Mouse (Mus musculus) urinary bladder, postnatal 25 days (tissue): ENCODE data around the gene Mrgprh.

Source experiments
- DNase-seq: peaks from one replicate; pipeline ENCODE4 v3.0.0; 2022; ENCODE audit warnings: low spot score

Gene Mrgprh

GRCm38 (mm10) chr17:12875734-12876133 lies at the start of gene Mrgprh:
Gene Mrgprh (plus strand): TSS chr17:12876034.
- DNase-seq, result no peak

DNA sequence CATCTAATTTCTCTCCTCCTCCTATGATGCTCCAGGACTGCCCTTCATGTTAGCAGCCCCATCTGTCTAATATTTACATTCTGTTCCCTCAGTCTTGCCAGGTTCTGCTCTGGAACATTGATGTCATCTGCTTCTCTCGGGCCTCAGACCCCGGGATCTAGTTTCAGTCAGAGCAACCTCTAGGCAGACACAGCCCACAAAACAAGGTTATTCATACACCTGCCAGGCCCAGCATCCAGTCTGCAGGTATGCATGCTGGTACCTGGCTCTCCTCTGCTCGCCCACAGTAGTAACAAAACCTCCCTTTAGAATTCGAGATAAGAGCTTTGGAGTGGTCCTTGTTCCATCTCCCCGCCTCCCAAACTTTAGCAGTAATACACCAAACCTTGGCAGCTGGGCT lies 45.5 kb upstream of the Mrgprh start:
- DNase-seq, result no peak

GRCm38 (mm10) chr17:12832231-12832630 lies 43.6 kb upstream of the Mrgprh start:
- peak; percentile 38 for DNase-seq

- no peak for DNase-seq
Observed at GRCm38 (mm10) chr17:12832657-12833056, 43.2 kb upstream of the Mrgprh start.

GRCm38 (mm10) chr17:12834317-12834716 lies 41.5 kb upstream of the Mrgprh start:
- no peak for DNase-seq

- DNase-seq, result no peak
Observed at GRCm38 (mm10) chr17:12834826-12835225, 41.0 kb upstream of the Mrgprh start.

DNA sequence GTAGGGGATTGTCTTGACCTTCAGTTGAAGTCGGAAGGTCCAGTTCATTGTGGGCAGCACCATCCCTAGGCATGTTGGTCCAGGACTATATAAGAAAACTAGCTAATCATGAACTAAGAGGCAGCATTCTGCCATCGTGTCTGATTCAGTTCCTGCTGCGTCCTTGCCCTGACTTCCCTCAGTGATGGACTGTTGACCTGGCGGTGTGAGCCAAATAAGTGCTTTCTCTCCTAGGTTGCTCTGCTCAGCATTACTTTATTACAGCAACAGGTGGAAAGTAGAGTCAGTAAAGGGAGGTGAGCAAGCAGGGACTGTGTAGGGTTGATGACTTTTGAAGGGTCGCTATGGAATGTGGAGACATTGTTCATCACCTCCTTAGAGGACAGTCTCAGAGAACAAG lies 40.1 kb upstream of the Mrgprh start:
- DNase-seq, result no peak

DNA sequence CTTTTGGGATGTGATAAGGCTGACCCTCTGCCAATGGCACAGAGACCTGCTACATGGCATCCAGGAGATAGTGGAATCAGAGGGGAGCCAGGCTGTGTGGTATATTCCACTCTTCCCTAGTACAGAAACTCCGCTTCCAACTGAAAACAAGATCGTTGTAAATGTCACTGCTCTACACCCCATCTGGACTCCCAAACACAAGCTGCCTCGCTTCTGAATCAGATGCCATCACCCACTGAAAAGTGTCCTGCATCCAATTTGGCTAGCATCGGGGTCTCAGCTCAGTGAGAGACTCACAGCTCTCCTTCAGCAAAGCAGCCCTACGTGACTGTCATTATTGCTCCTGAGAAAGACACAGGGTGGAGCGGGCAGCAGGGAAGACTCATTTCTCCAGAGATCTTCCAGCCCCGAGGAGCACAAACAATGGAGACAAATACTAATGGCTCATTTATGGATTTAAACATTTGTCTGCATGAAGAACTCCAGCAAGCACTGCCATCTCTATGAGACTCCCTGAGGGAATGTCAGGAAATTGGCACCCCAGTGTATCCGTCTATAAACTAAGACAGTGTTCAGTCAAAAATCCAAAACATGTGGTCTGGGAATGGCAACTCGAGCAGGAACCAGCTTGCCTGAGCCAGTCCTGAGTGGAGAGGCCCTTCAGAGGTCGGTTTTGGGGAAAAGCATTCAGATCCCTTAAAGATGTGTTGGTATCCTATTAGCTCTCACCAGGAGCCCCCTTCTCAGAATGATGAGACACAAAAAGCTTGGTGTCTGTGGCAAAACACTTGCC lies 36.2 kb upstream of the Mrgprh start:
- no peak for DNase-seq

GRCm38 (mm10) chr17:12843826-12844225 lies 32.0 kb upstream of the Mrgprh start:
- DNase-seq, result no peak

DNA sequence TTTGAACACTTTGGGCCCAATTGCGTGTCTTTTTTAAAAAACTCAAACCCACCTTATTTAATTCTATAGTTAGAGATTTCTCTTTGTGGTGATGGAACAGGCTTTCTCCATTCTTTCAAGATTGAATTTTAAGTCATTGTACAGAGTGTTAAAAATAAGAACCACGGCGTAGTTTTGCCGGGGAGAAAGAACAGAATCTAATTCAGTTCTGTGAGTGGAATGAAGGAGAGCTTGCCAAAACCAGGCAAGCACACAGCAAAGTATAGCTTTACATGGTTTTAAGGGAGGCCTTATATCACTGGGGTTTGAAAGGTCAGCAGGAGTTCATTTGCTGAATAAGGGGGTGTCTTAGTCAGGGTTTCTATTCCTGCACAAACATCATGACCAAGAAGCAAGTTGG lies 31.3 kb upstream of the Mrgprh start:
- no peak for DNase-seq

GRCm38 (mm10) chr17:12845862-12846261 lies 30.0 kb upstream of the Mrgprh start:
- DNase-seq, result no peak

DNA sequence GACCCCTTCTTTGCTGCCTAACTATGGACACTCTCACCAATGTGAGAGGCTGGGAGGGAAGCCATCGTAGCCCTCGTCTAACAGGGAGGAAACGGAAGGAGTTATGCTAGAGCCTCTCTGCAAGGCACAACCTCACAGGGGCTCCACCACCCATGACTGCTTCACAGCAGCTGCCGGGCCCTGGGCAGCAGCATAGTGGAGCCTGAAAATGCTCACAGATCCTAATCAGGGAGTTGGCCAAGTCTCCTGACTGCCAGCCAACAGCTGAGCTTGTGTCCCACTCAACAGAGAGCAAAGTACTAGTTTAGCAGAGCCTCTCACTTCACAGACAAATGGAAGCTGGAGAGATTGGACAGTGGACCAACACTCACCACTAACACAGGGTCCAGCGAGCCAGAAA lies 29.4 kb upstream of the Mrgprh start:
- DNase-seq, result no peak

DNA sequence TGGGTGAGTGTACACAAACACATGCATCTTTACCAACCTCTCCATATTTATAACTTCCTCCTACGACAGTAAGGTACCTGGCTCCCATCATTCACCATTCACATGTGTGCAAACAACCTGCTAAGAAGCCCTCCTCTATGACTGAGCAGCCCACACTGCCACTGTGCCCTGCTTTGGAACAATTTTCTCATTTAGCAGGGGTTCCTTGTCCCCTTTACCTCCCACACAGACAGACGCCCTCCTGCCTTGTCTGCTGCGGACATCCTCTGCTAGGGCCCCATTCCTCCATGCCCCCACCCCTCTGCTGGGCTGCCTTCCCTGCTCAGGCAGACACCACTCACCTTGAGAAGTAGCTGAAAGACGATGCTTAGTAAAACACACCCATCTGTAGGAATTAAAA lies 28.1 kb upstream of the Mrgprh start:
- no peak for DNase-seq

DNA sequence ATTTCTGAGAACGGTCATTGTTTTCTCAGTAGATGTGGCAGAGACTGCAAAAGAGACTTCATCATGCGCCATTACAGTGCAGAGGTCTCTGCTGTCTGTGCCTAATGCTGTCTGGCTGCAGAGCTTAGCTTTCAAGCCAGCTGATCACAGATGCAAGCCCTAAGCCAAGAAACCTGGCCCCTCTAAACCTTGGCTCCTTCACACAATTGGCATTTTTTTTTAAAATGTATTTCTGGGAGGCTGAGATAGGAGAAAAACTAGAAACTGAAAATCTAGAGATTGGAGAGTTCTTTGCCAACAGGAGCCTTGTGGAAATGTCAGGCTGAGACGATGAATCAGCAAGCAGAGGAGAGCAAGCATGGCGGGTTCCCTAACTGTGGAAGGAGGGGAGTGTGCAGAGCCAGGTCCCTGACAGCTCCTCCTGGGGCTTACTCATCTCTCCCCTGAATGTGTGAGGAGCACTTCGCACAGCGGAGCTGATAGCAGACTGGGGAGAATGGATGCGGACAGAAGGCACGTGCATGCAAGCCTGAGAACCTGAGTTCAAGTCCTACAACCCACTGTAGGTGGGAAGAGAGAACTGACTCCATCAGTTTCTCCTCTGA lies 26.0 kb upstream of the Mrgprh start:
- DNase-seq, result no peak

DNA sequence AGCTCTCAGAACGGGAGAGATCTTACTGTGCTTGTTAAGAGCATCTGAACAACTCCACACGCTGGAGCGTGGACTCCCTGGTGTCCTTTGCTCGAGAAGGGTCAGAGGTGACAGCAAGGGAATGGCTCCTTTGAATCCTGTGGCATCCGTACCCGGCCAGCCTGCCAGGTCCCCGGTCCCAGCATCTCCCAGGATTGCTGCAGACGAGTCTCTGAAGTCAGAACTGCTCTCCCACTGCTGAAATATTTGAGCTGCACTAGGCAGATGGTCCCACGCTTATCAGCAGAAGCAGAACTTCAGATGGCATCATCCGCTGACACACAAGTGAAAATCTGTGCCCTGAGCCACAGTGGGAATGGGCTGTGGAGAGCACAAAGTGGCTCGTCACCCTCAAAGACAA lies 24.1 kb upstream of the Mrgprh start:
- DNase-seq, result no peak

DNA sequence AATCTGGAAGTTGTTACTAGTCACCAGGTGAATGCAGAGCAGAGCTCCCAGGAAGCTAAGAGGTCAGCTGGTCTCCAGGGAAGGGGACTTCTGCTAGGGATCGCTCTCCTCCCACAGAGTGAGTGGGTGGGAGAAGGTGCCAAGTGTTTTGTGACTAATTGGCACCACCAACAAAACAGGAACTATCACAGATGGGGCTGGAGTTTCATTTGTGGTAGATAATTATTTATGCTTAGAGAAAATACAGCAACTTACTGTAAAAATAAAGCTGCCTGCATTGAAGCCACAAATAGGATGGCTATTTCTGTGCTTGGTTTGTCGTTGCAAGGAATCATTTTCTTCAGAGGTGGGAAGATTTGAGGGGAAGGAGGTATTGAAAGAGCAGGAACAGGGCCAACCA lies 22.0 kb upstream of the Mrgprh start:
- DNase-seq, result no peak

GRCm38 (mm10) chr17:12854386-12854785 lies 21.4 kb upstream of the Mrgprh start:
- DNase-seq, result no peak

DNA sequence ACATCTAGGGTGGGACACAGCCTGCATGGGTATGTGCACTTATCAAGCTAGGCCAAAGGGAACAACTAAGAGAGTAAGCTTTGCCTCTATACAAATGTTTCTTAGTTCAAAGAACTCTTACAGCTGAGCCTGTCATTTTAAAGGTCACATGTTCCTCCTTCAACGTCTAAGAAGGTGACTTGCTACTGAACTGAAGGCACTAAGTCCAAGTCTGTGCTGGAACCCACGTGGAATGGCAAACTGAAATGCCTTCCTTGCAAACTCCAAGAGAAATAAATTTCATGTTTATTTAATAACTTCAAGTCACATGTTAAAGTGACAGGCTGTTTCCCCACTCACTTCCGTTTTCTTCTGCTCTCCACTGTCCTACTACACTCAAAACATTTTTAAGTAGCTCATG lies 18.4 kb upstream of the Mrgprh start:
- no peak for DNase-seq

DNA sequence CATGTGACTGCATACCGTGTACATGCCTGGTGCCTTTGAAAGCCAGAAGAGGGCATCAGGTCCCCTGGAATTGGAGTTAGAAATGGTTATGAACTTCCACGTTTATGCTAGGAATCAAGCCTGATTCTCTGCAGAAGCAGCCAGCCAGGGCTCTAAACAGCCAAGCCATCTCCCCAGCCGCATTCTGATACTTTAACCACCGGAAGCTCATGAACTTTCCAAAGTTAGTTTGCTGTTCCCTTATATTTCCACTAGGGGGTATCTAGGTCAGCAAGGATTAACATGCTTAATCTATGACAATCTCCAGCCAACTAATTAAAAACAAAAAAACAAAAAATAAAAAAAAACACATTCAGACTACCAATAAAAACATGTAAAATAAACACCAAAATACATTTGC lies 17.8 kb upstream of the Mrgprh start:
- DNase-seq, result no peak

- no peak for DNase-seq
Observed at GRCm38 (mm10) chr17:12859006-12859520, 16.8 kb upstream of the Mrgprh start.

DNA sequence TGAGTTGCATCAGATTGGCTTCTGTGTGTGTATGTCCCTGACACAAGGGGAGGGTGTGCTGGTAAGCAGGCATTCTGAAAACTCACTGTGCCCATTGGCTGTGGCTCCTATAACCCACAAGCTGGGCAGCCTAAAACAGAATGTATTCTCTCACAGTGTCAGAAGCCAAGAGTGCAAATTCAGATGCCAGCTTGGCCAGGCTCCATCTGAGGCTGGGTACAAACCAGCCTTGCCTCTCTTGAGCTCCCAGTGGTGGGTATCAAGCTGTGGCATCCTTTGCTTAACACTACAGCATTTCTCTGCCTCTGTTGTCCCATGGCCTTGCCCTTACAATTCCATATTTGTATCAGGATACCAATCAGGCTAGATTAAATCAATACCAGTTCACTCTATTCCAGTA lies 11.7 kb upstream of the Mrgprh start:
- no peak for DNase-seq

- no peak for DNase-seq
Observed at GRCm38 (mm10) chr17:12865407-12865806, 10.4 kb upstream of the Mrgprh start.

- no peak for DNase-seq
Observed at GRCm38 (mm10) chr17:12866853-12867252, 9.0 kb upstream of the Mrgprh start.

DNA sequence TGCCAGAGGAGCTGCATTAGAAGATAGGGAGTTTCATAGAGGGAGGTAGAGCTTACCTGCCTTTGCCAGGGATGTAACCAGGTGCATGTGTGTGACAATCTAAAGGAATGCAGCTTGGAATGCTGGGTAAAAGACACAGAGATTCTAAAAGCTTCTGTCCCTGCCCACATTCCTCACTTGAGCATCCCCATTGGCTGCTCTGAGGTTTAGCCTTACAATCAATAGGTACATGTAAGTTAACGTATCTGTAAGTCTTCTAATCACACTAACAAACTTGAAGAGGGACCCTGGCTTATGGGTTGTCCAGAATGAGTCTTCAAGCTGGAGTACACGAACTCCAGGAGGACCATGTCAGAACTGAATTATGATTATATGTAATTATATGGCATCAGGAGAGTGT lies 7.8 kb upstream of the Mrgprh start, which contains the start of gene Mas1:
Gene Mas1 (minus strand): TSS at position 101 of the 400 bp plus-strand sequence.
- no peak for DNase-seq
